Mouse (Mus musculus) embryonic facial prominence, embryonic 15.5 days (tissue): ENCODE data around the gene Ccdc157. TPM values are rescaled to one million over a fixed set of nuclear protein-coding genes. Genes with fewer than 3 reads are reported as not detected.

Source experiments
- ATAC-seq: fragments of 200-750 bp; cut with Nextera tagmentation; 2 replicates; pipeline ENCODE4 v1.8.0; 2017; ENCODE audit warnings: low read depth, moderate TSS enrichment; ENCODE audit not compliant: insufficient number of reproducible peaks, low FRiP score, low TSS enrichment
- H3K27ac ChIP-seq: fragments of 300-500 bp; sonication (generic); replicated peaks from 2 replicates; pipeline ENCODE4 v1.5.1; 2015; ENCODE audit warnings: mild to moderate bottlenecking, inconsistent platforms
- H3K27me3 ChIP-seq: fragments of 300-500 bp; sonication (generic); 2 replicates; pipeline ENCODE4 v1.6.1; 2015; ENCODE audit warnings: inconsistent platforms
- H3K36me3 ChIP-seq: fragments of 300-500 bp; sonication (generic); 2 replicates; pipeline ENCODE4 v1.6.1; 2015; ENCODE audit warnings: mild to moderate bottlenecking, inconsistent platforms
- H3K4me1 ChIP-seq: fragments of 300-500 bp; sonication (generic); 2 replicates; pipeline ENCODE4 v1.6.1; 2015; ENCODE audit warnings: inconsistent platforms
- H3K4me2 ChIP-seq: fragments of 300-500 bp; sonication (generic); replicated peaks from 2 replicates; pipeline ENCODE4 v1.6.1; 2015; ENCODE audit warnings: mild to moderate bottlenecking, inconsistent platforms
- H3K4me3 ChIP-seq: fragments of 300-500 bp; sonication (generic); replicated peaks from 2 replicates; pipeline ENCODE4 v1.5.1; 2015; ENCODE audit warnings: mild to moderate bottlenecking, inconsistent platforms
- H3K9ac ChIP-seq: fragments of 300-500 bp; sonication (generic); 2 replicates; pipeline ENCODE4 v1.6.1; 2015; ENCODE audit warnings: inconsistent platforms
- H3K9me3 ChIP-seq: fragments of 300-500 bp; sonication (generic); replicated peaks from 2 replicates; pipeline ENCODE4 v1.6.1; 2016; ENCODE audit warnings: inconsistent platforms
- WGBS: fragments of 180-500 bp; shearing (Covaris S2); methylation state at CpG from one replicate; pipeline ENCODE4 v1.1.7; 2015; 5-methylcytosine and 5-hydroxymethylcytosine counted together
- polyA plus RNA-seq: library from polyadenylated mRNA; unstranded; fragments of >200 nt; fragmentation: Nextera tagmentation; extraction: Ambion mirVana; gene quantifications from 2 replicates; pipeline ENCODE4 v1.2.1, GENCODE M21; 2015

The Ccdc157 gene
- polyA plus RNA-seq, 1 experiment from 2014 or later: 16.6 TPM

GRCm38 (mm10) chr11:4127059-4127458 lies 33.0 kb downstream of the Ccdc157 start:
- Histone ChIP-seq H3K4me2 (no peak overlapping the region), H3K27me3 (no peaks in the 10 kb centered on the region), H3K4me1 (no peaks in the 10 kb centered on the region), H3K36me3 (no peaks in the 10 kb centered on the region), H3K27ac (no peak overlapping the region), H3K4me3 (no peak overlapping the region), H3K9ac (no peak overlapping the region), H3K9me3 (no peaks in the 10 kb centered on the region; the same call in 1 of the 2 replicates)
- 77% methylated on average over 1 of the region's 1 CpGs for WGBS
- ATAC-seq: no peak

GRCm38 (mm10) chr11:4123922-4124321 lies 36.2 kb downstream of the Ccdc157 start:
- ATAC-seq: no peak
- no peaks in the 10 kb centered on the region; the same call in 1 of the 2 replicates for H3K9me3 ChIP-seq
- no peak overlapping the region for H3K4me3 ChIP-seq
- 57% methylated on average over 5 of the region's 5 CpGs for WGBS
- H3K27ac ChIP-seq: no peak overlapping the region
- H3K27me3 ChIP-seq: peaks cover 14% of the 10 kb centered on the region; the same call in 1 of the 2 replicates
- no peak overlapping the region for H3K9ac ChIP-seq
- H3K4me2 ChIP-seq: no peak overlapping the region
- peaks cover 1% of the 10 kb centered on the region for H3K4me1 ChIP-seq
- H3K36me3 ChIP-seq: no peaks in the 10 kb centered on the region

- WGBS: 65% methylated on average over 10 of the region's 10 CpGs
- no peaks in the 10 kb centered on the region for H3K36me3 ChIP-seq
- ATAC-seq: no peak
Measured at GRCm38 (mm10) chr11:4122742-4123579, 37.1 kb downstream of the Ccdc157 start, which contains the start of gene Sec14l2. Gene Sec14l2, minus strand, starts transcription at chr11:4123415.

GRCm38 (mm10) chr11:4122226-4122625 lies 37.9 kb downstream of the Ccdc157 start:
- Histone ChIP-seq H3K9ac (no peak overlapping the region), H3K4me2 (no peak overlapping the region), H3K27ac (no peak overlapping the region), H3K4me3 (no peak overlapping the region), H3K36me3 (no peaks in the 10 kb centered on the region), H3K27me3 (peaks cover 17% of the 10 kb centered on the region; the same call in 1 of the 2 replicates), H3K4me1 (peaks cover 17% of the 10 kb centered on the region), H3K9me3 (no peaks in the 10 kb centered on the region; the same call in 1 of the 2 replicates)
- ATAC-seq: no peak
- 81% methylated on average over 5 of the region's 5 CpGs for WGBS

More at GRCm38 (mm10) chr11:4122742-4123579, 37.1 kb downstream of the Ccdc157 start, which contains the start of gene Sec14l2:
- Histone ChIP-seq H3K9ac (no peak within 1 kb of the TSS), H3K4me1 (peaks cover 11% of the 10 kb centered on the region), H3K4me3 (no peak within 1 kb of the TSS), H3K9me3 (no peaks in the 10 kb centered on the region; the same call in 1 of the 2 replicates), H3K27ac (no peak within 1 kb of the TSS), H3K27me3 (peaks cover 17% of the 10 kb centered on the region; the same call in 1 of the 2 replicates), H3K4me2 (no peak within 1 kb of the TSS)

- Histone ChIP-seq H3K4me1 (peaks cover 21% of the 10 kb centered on the region), H3K9ac (no peak overlapping the region), H3K9me3 (no peaks in the 10 kb centered on the region; the same call in 1 of the 2 replicates), H3K4me3 (no peak overlapping the region), H3K4me2 (no peak overlapping the region), H3K27ac (no peak overlapping the region), H3K36me3 (no peaks in the 10 kb centered on the region), H3K27me3 (peaks cover 17% of the 10 kb centered on the region; the same call in 1 of the 2 replicates)
- ATAC-seq: no peak
- WGBS: 75% methylated on average over 3 of the region's 3 CpGs
Measured at GRCm38 (mm10) chr11:4121691-4122090, 38.4 kb downstream of the Ccdc157 start.

GRCm38 (mm10) chr11:4119635-4120034 lies 40.5 kb downstream of the Ccdc157 start:
- peaks cover 17% of the 10 kb centered on the region; the same call in 1 of the 2 replicates for H3K27me3 ChIP-seq
- H3K9me3 ChIP-seq: no peaks in the 10 kb centered on the region
- no peak for ATAC-seq
- WGBS: 83% methylated on average over 5 of the region's 5 CpGs
- H3K4me2 ChIP-seq: no peak overlapping the region
- H3K4me1 ChIP-seq: peaks cover 26% of the 10 kb centered on the region
- no peak overlapping the region for H3K27ac ChIP-seq
- H3K36me3 ChIP-seq: no peaks in the 10 kb centered on the region
- no peak overlapping the region for H3K4me3 ChIP-seq
- no peak overlapping the region for H3K9ac ChIP-seq

- Histone ChIP-seq H3K4me3 (peak overlapping the region; percentile 56), H3K9me3 (no peaks in the 10 kb centered on the region), H3K4me1 (peaks cover 30% of the 10 kb centered on the region), H3K4me2 (peak overlapping the region; percentile 95), H3K36me3 (no peaks in the 10 kb centered on the region), H3K9ac (peak overlapping the region; percentile 49), H3K27ac (peak overlapping the region; percentile 45; the same call in 1 of the 2 replicates), H3K27me3 (peaks cover 17% of the 10 kb centered on the region; the same call in 1 of the 2 replicates)
- 2% methylated on average over 41 of the region's 41 CpGs for WGBS
- peak; percentile 43; the same call in 1 of the 2 replicates for ATAC-seq
Measured at GRCm38 (mm10) chr11:4118081-4118921, 41.8 kb downstream of the Ccdc157 start.

GRCm38 (mm10) chr11:4117372-4118071 lies 42.6 kb downstream of the Ccdc157 start:
- peak overlapping the region; percentile 49; the same call in 1 of the 2 replicates for H3K9ac ChIP-seq
- H3K27ac ChIP-seq: no peak overlapping the region
- H3K4me2 ChIP-seq: peak overlapping the region; percentile 95
- H3K4me3 ChIP-seq: peak overlapping the region; percentile 56
- 28% methylated on average over 3 of the region's 3 CpGs for WGBS
- H3K27me3 ChIP-seq: peaks cover 17% of the 10 kb centered on the region; the same call in 1 of the 2 replicates
- no peaks in the 10 kb centered on the region for H3K36me3 ChIP-seq
- no peaks in the 10 kb centered on the region for H3K9me3 ChIP-seq
- H3K4me1 ChIP-seq: peaks cover 31% of the 10 kb centered on the region
- no peak for ATAC-seq

GRCm38 (mm10) chr11:4116458-4117141 lies 43.5 kb downstream of the Ccdc157 start:
- no peak overlapping the region for H3K9ac ChIP-seq
- H3K9me3 ChIP-seq: no peaks in the 10 kb centered on the region
- no peak overlapping the region for H3K27ac ChIP-seq
- no peaks in the 10 kb centered on the region for H3K36me3 ChIP-seq
- H3K4me3 ChIP-seq: no peak overlapping the region
- peaks cover 31% of the 10 kb centered on the region for H3K4me1 ChIP-seq
- H3K4me2 ChIP-seq: no peak overlapping the region
- ATAC-seq: no peak
- 44% methylated on average over 11 of the region's 11 CpGs for WGBS
- H3K27me3 ChIP-seq: peaks cover 14% of the 10 kb centered on the region; the same call in 1 of the 2 replicates

- Histone ChIP-seq H3K9ac (no peak overlapping the region), H3K9me3 (no peaks in the 10 kb centered on the region), H3K27ac (no peak overlapping the region), H3K4me1 (peaks cover 31% of the 10 kb centered on the region), H3K36me3 (0 out of 2 replicates have a peak, but pooled peaks cover 7% of the 10 kb centered on the region), H3K27me3 (peaks cover 14% of the 10 kb centered on the region; the same call in 1 of the 2 replicates), H3K4me2 (no peak overlapping the region), H3K4me3 (no peak overlapping the region)
- no peak for ATAC-seq
- 87% methylated on average over 4 of the region's 4 CpGs for WGBS
Measured at GRCm38 (mm10) chr11:4115407-4115806, 44.7 kb downstream of the Ccdc157 start.
